Mouse (Mus musculus) embryo, embryonic 10 days (tissue): ENCODE results near the gene Atp6v1g1.
A peak's percentile ranks its signal among the peaks of the same experiment; 100 is the strongest.

ENCODE experiments used
- DNase-seq: peaks from one replicate; pipeline ENCODE4 v3.0.0-alpha.2; 2015; ENCODE audit warnings: low spot score

The Atp6v1g1 gene

GRCm38 (mm10) chr4:63544494-63545230 lies at the start of gene Atp6v1g1:
TSS of gene Atp6v1g1 (plus strand) at chr4:63544772.
- DNase-seq = peak; percentile 92

GRCm38 (mm10) chr4:63494967-63495914 lies 49.3 kb upstream of the Atp6v1g1 start:
- peak; percentile 77 for DNase-seq

- DNase-seq = peak; percentile 85
These were observed 48.7 kb upstream of the Atp6v1g1 start, which contains the start of gene Whrn for GRCm38 (mm10) chr4:63495915-63496278. TSS of gene Whrn (minus strand) at chr4:63495991.

GRCm38 (mm10) chr4:63496312-63496711 lies 48.3 kb upstream of the Atp6v1g1 start:
- DNase-seq = no peak

GRCm38 (mm10) chr4:63498346-63498745 lies 46.2 kb upstream of the Atp6v1g1 start:
- DNase-seq = no peak

- DNase-seq = no peak
These were observed 43.5 kb upstream of the Atp6v1g1 start for GRCm38 (mm10) chr4:63501050-63501449.

- DNase-seq = no peak
These were observed 40.6 kb upstream of the Atp6v1g1 start for GRCm38 (mm10) chr4:63503949-63504348.

- DNase-seq = no peak
These were observed 37.1 kb upstream of the Atp6v1g1 start for GRCm38 (mm10) chr4:63507478-63507877.

- DNase-seq = peak; percentile 78
These were observed 36.3 kb upstream of the Atp6v1g1 start for GRCm38 (mm10) chr4:63508232-63508631.

GRCm38 (mm10) chr4:63512921-63513320 lies 31.7 kb upstream of the Atp6v1g1 start:
- no peak for DNase-seq

- DNase-seq = no peak
These were observed 30.1 kb upstream of the Atp6v1g1 start for GRCm38 (mm10) chr4:63514454-63514984.

- DNase-seq = no peak
These were observed 29.6 kb upstream of the Atp6v1g1 start for GRCm38 (mm10) chr4:63515021-63515420.

GRCm38 (mm10) chr4:63521813-63522419 lies 22.7 kb upstream of the Atp6v1g1 start:
- DNase-seq = no peak

GRCm38 (mm10) chr4:63525514-63525913 lies 19.1 kb upstream of the Atp6v1g1 start:
- no peak for DNase-seq

- DNase-seq = no peak
These were observed 15.6 kb upstream of the Atp6v1g1 start for GRCm38 (mm10) chr4:63528946-63529345.

GRCm38 (mm10) chr4:63530409-63530808 lies 14.2 kb upstream of the Atp6v1g1 start:
- DNase-seq = no peak

GRCm38 (mm10) chr4:63537602-63538001 lies 7.0 kb upstream of the Atp6v1g1 start:
- no peak for DNase-seq

GRCm38 (mm10) chr4:63542209-63542608 lies 2.4 kb upstream of the Atp6v1g1 start:
- peak; percentile 43 for DNase-seq

- peak; percentile 61 for DNase-seq
These were observed 652 bp upstream of the Atp6v1g1 start for GRCm38 (mm10) chr4:63543746-63544493.

GRCm38 (mm10) chr4:63545231-63545958 lies 823 bp downstream of the Atp6v1g1 start:
- DNase-seq = peak; percentile 16
